Mouse (Mus musculus): ENCODE results near the gene Pde10a. TPM values are rescaled to one million over a fixed set of nuclear protein-coding genes. Genes with fewer than 3 reads are reported as not detected.

Gene Pde10a
- total RNA-seq, 2 experiments from 2014 or later: 20.2 to 21.3 TPM

GRCm38 (mm10) chr17:8798531-8799295 lies 273.5 kb downstream of the Pde10a start:
- no peak for DNase-seq (ENCODE audit: low spot score in 2 of 2)

- no peak for DNase-seq (ENCODE audit: low spot score in 2 of 2)
Measured at GRCm38 (mm10) chr17:8799296-8799731, 274.1 kb downstream of the Pde10a start.

DNA sequence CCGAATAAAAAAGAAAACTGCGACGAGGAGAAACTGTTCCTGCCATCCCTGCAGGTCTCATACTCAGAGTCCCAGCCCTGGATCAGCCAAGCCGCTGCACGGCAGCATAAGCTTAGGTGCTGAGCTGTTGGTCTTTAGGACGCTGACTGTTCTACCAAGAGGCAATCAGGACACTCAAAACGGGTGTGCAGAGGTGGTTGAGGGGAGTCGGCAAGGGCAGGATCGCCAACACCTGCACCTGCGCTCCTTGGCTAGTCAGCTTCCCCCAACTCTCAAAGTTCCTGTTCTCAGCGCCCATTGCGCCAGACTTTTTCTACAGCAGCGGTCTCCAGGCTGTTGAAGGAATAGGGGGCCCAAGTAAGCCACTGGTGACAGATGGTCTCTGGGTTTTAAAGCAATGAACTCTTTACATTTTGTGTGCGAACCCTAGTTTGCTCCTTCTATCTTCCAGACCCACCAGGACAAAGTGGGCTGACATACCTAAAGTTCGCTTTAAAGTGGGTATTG lies 274.8 kb downstream of the Pde10a start:
- DNase-seq (ENCODE audit: low spot score in 2 of 2): no peak

- no peak for DNase-seq (ENCODE audit: low spot score in 2 of 2)
Measured at GRCm38 (mm10) chr17:8800478-8801082, 275.4 kb downstream of the Pde10a start.

- peak; percentile 50 to 59 for DNase-seq (ENCODE audit: low spot score in 2 of 2)
Measured at GRCm38 (mm10) chr17:8801083-8801854, 276.1 kb downstream of the Pde10a start.

GRCm38 (mm10) chr17:8801855-8802104 lies 276.6 kb downstream of the Pde10a start:
- no peak for DNase-seq (ENCODE audit: low spot score in 2 of 2)

DNA sequence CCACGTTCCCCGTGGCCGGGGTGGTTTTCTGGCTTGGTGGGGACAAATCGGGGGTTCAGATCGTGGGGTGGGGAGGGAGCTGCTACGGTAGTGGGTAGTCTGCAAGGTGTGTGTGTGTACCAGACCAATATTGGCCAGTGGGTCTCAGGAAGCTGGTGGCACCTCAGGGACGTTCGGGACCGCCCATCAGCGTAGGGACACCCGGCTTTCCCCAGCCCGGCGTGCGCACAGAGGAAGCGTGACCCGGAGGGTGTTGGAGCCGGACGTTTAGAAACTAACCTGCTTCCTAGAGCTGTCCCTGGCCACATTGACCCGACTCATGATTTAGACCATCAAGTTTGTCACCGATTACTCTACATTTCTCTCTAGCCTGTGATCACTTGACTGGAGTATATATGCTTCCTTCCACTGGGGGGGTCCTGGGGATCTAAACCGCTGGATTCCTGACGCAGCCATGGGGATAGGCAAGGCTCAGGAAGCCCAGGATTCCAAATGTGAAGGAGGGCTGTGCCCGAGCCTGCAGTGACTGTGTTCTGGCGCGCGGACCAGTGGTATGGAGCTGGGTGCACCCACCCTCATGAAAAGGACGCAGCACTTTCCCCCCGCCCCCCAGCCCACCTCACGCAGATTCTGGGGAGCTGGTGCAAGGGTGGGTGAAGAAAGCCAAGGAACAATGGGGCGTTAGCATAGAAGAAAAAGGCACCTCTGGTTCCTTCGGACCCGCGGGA lies 277.2 kb downstream of the Pde10a start:
- peak in 1 of 2 experiments; percentile 20 for DNase-seq (ENCODE audit: low spot score in 2 of 2)

DNA sequence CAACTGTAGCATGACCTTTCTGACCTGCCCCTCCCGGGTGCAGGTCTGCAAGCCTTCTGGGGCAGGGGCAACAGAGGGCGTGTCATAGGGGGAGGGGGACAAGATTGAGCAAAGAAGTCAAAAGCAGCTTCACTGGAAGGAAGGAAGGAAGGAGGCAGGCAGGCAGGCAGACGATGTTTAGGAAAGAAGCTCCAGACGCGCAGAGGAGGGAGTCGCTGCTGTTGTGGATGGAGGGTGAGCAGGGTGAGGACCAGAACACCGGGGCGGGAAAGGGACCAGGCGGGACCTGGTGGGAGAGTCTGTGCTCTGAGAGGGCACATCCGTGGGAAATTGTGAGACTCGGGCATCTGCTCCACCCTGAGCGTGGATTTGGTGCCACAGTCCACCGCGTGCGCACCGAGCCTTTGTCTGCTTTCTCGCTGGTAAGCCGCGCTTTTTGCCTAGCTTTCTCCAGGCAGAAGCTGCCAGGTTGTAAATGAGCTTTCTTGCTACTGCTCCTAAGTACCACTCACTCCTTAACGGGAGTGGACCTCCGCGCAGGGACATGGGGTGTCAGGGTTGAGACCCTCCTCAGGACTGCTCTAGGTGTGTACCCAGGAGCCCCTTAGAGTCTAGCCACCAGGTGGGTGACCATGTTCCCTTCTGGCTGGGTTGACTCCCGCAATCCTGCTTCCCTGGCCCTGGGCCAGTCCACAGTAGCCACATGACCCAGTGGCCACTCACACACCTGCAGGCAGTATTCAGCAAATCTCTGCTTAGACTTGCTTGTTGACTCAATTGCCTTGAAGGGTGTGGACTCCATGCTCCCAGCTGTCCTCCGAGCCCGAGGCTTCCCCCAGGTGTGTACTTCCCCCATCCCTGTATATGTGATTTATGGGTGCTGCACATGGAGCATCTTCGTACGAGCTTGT lies 278.0 kb downstream of the Pde10a start:
- DNase-seq (ENCODE audit: low spot score in 2 of 2): no peak

DNA sequence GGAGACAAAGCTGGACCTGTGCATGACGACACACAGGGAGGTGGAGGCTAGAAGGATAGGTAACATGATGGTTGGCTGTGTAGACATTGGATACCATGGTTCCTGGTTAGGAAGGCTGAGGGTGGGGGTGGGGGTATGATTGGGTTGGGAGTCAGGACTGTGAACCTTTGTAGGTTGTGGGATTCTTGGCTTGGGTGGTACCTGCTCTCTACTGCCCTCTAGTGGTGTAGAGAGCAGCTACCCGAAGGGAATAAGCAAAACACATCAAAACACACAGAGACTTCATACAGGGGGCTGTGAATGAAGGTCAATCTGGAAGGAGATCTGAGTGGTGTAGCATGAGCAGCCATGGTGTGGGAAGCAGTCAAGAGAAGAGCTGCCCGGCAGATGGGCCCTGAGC lies 282.2 kb downstream of the Pde10a start:
- no peak for DNase-seq (ENCODE audit: low spot score in 2 of 2)

- no peak for DNase-seq (ENCODE audit: low spot score in 2 of 2)
Measured at GRCm38 (mm10) chr17:8809771-8810170, 284.6 kb downstream of the Pde10a start.

DNA sequence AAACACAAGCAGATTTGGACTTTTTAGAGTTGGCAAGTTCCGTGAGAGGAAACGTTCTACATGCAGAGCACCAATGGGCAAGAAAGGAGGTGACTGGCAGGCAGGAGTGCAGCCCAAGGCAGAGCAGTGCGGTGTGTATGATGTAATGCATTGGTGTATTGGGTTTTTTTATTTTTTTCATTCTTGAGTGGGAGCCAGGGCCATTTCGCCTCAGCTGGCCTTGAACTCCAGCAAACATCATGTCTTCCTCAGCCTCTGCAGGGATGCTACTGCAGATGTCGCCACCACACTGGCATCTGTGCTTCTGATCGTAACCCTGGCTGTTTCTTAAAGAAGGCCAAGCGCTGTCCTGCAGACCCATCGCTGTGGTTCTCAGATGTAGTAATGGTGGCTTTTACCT lies 285.0 kb downstream of the Pde10a start:
- DNase-seq (ENCODE audit: low spot score in 2 of 2): no peak

DNA sequence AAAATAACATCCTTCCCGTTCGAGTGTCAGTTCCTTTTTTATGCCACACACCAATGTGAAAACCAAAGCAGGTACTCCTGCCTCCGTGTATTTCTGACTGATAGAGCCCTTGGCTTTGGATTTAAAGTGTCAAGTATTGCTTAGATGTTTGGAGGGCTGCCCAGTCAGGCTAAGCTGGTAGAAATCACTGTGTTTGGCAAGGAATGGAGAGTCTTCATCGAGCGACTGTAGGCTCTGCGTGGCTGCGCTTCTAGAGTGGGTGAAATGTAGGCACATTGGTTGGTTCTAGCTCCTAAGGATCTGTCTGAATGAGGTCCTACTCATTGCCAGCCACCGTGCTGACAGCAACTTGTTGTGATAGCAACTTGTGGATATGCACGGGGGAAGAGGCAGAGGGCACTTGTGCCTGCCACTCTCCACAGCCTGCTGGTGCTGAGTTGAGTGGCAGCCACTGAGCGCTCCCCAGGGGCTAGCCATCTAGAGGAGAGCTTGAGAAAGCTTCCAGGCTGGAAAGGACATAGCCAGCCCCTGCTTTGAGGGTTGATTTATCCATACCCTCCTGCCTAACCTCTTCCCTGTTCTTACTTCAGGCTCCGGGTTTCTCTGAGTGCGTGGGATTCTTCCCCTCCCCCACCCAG lies 287.2 kb downstream of the Pde10a start:
- no peak for DNase-seq (ENCODE audit: low spot score in 2 of 2)

- no peak for DNase-seq (ENCODE audit: low spot score in 2 of 2)
Measured at GRCm38 (mm10) chr17:8813773-8814491, 288.8 kb downstream of the Pde10a start.

DNA sequence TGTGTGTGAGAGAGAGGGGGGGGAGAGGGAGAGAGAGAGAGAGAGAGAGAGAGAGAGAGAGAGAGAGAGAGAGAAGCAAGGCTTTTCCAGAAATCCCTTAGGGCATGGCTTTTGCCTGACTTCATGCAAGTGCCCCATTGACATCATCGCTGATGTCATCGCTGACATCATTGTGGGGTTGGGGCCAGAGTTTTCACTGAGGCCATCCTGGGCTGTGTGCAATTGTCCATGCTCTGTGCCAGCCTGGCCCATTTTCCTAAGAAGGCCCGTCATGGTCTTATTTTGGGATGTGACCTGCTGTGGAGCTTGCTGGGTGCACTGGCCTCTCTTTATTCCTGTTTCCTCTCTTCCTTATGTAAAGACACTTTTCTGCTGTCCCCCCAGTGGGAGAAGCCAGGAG lies 290.2 kb downstream of the Pde10a start:
- DNase-seq (ENCODE audit: low spot score in 2 of 2): no peak

DNA sequence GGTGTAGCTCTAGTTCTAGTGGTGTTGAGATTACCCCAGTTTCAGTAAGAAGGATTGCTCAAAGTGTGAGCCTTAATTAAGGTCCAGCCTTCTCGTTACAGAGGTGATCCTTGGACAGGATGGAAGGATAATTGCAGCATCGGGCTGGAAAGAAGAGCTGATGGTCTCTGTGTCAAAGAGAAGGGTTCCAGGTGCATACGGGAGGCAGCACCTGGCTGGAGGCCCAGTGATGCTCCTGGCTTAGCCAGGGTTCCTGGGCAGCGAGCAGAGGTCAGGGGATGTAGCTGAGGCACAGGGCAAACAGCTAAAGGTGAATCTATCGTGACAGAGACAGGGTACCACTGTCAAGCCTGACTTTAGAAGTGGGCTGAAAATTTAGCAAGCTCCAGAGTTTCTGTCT lies 290.7 kb downstream of the Pde10a start:
- DNase-seq (ENCODE audit: low spot score in 2 of 2): no peak

- no peak for DNase-seq (ENCODE audit: low spot score in 2 of 2)
Measured at GRCm38 (mm10) chr17:8818675-8819074, 293.5 kb downstream of the Pde10a start.

DNA sequence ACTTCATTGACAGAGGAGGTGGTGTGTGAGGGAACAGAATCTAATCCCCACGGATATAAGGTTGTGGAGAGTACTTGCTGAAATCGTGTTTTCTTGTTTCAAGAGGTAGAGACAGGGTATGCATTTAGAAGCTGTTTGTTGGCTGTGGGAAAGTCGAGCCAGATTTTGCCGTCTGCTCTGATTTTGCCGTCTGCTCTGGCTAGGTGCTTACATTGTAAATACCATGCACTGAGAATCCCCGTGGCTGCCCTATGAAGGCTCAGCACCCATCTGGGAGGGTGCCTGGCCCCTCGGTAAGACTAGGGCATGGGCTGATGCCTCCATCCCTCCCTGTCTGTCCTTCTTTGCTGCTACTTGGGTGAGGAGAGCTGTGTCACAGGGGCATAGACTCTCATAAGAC lies 298.4 kb downstream of the Pde10a start:
- no peak for DNase-seq (ENCODE audit: low spot score in 2 of 2)

GRCm38 (mm10) chr17:8827204-8827603 lies 302.0 kb downstream of the Pde10a start:
- no peak for DNase-seq (ENCODE audit: low spot score in 2 of 2)

- DNase-seq (ENCODE audit: low spot score in 2 of 2): no peak
Measured at GRCm38 (mm10) chr17:8831001-8831400, 305.8 kb downstream of the Pde10a start.
